Mouse (Mus musculus): ENCODE measurements around the gene Shmt1. TPM values are rescaled to one million over a fixed set of nuclear protein-coding genes. Genes with fewer than 3 reads are reported as not detected.
"Not testable (repeated sequence)": the region's sequence is repeated elsewhere in the genome, so short reads cannot be mapped to it uniquely, and the experiment has no call there.

The Shmt1 gene
- 10 to 100 TPM; 10.5 to 15.0 (median 12.5) TPM for total RNA-seq (2022)

- DNase-seq (ENCODE audit: low spot score in 2 of 2), result not testable (repeated sequence)
Measured at GRCm38 (mm10) chr11:60811618-60812017, at the start of gene Shmt1. TSS of gene Shmt1 (minus strand) at chr11:60811718.

DNA sequence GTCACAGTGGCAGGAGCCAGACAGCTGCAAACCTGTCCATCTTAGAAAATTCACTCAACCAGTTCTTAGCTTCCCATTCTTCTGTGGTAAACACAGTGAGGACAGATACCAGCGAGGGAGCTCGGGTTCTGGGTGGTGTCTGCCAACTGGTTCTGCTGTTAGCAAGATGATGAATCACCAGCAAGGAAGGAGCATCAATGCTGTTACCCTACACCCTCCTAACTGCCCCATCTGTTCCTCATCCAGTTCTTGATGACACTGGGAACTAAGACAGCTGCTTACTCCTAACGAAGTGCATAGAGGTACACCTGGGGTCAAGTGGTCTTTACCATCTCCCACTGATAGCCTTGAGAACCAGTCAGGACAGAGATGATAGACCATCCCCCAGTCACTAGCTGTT, 45.1 kb upstream of the Shmt1 start:
- no peak for DNase-seq (ENCODE audit: low spot score in 2 of 2)

GRCm38 (mm10) chr11:60845415-60845814, 33.9 kb upstream of the Shmt1 start:
- no peak for DNase-seq (ENCODE audit: low spot score in 2 of 2)

DNA sequence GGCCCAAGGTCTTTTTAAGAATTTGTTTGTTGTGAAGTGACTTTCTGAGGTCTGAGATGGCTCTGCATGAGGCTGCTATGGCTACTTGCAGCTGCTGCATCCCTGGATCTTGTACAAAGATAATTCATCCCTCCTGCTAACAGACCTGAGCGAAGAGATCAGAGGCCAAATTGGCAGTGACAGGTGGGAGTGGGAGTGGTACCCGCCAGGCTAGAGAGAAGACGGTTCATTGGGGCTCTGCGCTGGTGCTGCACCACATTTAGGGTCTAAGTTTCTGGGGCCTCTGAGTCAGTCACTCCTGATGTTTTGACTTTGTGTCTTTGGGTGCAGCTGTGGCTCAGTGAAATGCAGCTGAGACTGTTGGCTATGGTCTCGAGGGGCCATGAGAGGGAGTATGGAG, 31.9 kb upstream of the Shmt1 start:
- DNase-seq (ENCODE audit: low spot score in 2 of 2), result no peak

GRCm38 (mm10) chr11:60841467-60842200, 30.1 kb upstream of the Shmt1 start:
- DNase-seq (ENCODE audit: low spot score in 2 of 2), result no peak

DNA sequence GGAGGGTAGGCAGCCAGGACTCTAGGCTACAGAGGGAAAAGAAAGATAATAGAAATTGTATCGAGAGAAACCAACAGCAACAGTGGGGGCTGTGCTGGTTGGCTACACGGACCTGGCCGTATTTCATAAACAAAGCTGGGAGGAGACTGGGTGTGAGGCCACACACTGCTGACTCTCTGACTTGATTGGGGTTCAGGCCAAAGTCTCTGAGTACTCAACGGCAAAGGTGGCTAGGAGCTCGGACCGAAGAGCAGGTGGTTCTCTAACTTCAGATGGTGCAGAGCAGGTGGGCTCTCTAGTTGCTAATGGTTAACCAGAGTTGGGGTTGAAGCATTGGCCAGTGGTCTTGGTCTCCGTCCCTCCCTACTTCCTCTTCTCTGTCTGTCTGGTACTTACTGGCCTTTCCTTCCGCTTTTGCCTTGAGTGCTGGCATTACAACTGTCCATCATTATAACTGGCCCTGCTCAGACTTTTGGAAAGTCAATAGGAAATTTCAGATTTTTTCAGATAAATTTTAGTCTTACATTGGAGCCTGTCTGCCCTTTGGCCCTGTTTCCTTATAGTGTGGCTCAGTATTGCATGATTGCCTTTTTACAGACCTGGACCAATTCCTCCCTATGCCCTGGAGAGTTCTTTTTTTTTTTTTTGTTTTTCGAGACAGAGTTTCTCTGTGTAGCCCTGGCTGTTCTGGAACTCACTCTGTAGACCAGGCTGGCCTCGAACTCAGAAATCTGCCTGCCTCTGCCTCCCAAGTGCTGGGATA, 26.3 kb upstream of the Shmt1 start:
- no peak for DNase-seq (ENCODE audit: low spot score in 2 of 2)

DNA sequence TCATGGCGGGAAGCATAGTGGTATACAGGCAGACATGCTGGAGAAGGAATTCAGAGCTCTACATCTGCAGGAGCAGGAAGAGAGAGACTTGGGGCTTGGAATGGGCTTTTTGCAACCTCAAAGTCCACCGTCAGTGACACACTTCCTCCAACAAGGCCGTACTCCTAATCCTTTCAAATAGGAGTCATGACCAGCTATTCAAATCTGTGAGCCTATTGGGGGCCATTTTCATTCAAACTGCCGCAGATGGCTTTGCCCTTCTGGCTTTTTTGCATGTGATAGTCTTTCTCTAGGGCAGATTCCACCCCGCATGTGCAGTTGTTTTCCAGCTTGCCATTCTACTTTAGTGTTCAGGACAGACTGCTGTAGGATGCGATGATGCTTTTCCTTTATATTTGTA, 25.4 kb upstream of the Shmt1 start:
- no peak for DNase-seq (ENCODE audit: low spot score in 2 of 2)

GRCm38 (mm10) chr11:60830433-60831052, 19.0 kb upstream of the Shmt1 start, which contains the start of gene Dhrs7b:
TSS of gene Dhrs7b (plus strand) at chr11:60830631.
- DNase-seq (ENCODE audit: low spot score in 2 of 2), result peak; percentile 57 to 72

DNA sequence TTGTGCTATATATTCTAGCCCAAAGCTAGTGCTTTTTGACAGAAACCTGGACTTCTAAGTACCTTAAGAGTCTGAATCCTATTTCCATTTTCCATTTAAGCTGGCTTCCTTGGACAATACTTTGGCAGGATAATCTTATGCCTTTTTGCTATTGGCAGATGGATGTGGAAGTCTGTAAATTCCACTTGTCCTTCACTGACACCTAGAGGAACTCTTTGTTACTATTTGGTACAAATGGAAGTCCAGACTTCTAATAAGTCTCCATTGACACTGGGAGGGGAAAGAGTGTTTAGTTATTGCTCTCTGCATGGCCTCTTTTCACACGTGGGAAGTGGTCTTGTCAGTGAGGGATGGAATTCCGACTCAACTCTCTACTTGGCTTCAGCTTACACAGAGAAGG, 17.4 kb upstream of the Shmt1 start:
- DNase-seq (ENCODE audit: low spot score in 2 of 2), result no peak

DNA sequence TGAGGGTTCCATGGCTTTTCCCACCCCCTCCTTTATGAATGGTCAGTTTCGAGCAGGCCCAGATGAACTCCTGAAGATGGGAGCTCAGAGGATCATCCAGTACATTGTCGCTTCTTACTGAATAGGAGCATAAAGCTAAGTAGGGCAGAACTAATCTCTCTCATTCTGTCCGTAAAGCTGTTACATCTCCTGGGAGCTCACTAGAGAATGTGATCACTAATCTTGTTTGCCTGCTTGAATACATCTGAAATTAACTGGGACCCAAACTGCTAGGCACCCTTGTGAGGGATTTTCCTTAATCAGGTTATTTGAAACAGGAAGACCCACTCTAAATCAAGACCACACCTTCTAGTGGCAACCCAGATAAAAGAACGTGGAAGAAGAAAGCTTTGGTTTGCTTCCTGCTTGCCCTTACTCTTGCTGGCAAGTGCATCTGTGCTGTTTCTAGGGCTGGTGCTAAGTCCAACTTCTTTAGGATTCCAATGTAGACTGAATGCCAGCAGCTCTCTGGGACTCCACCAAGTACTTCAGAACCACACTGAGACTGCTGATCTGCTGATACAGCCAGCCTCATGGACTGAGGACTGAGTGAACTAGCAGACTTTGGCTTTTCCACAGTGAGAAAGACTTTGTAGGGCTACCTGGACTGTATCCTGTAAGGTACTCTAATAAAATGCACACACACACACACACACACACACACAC, 15.9 kb upstream of the Shmt1 start:
- no peak for DNase-seq (ENCODE audit: low spot score in 2 of 2)

DNA sequence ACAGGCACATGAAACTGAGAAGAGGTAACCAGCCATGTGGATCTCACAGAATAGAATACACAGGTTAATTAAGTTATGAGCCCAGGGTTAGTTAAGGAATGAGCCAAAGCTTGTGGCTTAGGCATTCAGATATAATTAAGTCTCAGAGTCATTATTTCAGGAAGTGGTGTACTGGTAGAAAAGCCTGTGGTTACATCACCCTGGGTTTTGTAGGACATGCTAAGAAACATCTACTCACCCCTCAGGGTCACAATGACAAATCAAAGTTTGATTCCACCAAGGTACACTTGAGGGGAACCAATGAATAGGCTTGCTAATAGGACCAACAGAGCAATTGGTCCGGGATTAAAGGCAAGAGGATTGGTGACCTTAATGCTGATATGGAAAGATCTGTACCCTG, 15.2 kb upstream of the Shmt1 start:
- DNase-seq (ENCODE audit: low spot score in 2 of 2), result no peak

- DNase-seq (ENCODE audit: low spot score in 2 of 2), result no peak
Measured at GRCm38 (mm10) chr11:60825191-60825590, 13.7 kb upstream of the Shmt1 start.

DNA sequence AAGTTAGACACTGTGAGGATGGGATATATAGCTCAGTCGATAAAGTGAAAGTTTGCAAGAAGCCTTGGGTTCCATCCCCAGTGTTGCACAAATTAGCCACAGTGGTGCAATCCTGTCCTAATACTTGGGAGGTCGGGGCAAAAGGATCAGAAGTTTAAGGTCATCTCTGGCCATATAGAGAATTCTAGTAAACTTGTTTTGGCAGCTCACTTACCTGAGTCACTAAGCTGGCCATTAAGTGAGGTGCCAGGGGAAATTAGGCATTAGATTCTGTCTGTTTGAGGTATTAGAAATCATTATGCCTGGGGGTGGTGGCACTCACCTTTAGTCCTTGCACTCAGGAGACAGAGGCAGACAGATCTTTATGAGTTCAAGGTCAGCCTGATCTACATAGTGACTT, 12.3 kb upstream of the Shmt1 start:
- no peak for DNase-seq (ENCODE audit: low spot score in 2 of 2)

- DNase-seq (ENCODE audit: low spot score in 2 of 2), result no peak
Measured at GRCm38 (mm10) chr11:60816398-60816797, 4.9 kb upstream of the Shmt1 start.

- DNase-seq (ENCODE audit: low spot score in 2 of 2), result peak; percentile 88 to 94
Measured at GRCm38 (mm10) chr11:60811054-60811460, 461 bp downstream of the Shmt1 start.

DNA sequence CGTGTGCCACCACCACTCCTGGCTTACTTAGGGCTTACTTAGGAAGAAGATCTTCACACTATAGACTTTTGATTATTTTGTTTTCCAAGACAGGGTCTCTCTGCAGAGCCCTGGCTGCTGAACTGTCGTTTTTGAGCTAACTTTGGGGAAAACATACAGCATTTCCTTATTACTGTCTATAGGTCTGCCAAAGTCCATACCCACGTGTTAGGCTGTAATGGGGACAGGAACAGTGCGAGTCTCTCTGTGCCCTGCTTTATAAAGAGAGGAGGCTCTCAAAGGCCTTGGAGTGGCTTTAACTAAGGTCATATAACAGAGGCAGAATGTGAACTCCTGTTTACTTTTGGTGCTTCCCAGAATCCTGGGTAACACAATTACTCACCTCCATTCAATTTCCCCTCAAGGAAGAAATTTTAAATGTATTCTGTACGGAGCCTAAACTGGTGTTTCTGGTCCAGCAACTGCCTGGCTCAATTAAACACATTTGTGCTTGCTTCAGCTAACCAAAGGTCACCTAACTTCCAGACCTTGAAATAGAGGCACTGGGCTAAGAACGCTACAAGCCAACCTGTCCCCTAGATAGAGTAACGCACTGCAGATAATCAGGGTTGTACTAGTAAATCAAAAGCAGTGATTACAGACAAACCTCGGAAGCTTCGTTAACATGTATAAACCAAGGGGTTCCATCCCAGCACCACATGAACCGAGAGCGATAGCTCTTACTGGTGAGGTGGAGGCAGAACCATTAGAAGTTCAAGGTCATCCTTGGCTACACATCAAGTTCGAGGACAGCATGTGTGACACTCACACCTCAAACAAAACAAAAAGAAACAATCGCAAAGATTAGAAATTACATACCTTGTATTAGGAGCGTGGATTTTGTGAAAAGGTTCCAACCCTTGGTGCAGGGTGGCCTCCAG, 1.2 kb downstream of the Shmt1 start:
- DNase-seq (ENCODE audit: low spot score in 2 of 2), result no peak

- no peak for DNase-seq (ENCODE audit: low spot score in 2 of 2)
Measured at GRCm38 (mm10) chr11:60809546-60809945, 2.0 kb downstream of the Shmt1 start.

- DNase-seq (ENCODE audit: low spot score in 2 of 2), result peak in 1 of 2 experiments; percentile 15
Measured at GRCm38 (mm10) chr11:60808286-60809070, 3.0 kb downstream of the Shmt1 start.

DNA sequence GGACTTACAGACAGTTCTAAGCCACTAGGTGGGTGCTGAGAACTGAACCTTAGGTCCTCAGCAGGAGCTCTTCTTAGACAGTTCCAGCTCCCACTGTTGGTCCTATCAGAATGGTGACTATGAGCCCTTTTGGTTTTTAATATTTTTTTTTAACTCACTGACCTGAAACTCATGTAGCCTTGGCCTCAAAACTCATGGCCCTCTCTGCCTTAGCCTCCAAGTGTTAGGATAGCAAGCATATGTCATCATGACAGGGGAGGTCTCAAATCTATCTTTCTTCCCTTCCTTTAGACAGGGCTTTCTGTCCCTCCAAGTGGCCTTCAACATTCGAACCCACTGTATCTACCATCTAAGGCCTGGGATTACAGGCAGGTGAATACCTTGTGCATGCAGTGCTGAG, 10.6 kb downstream of the Shmt1 start:
- DNase-seq (ENCODE audit: low spot score in 2 of 2), result no peak

DNA sequence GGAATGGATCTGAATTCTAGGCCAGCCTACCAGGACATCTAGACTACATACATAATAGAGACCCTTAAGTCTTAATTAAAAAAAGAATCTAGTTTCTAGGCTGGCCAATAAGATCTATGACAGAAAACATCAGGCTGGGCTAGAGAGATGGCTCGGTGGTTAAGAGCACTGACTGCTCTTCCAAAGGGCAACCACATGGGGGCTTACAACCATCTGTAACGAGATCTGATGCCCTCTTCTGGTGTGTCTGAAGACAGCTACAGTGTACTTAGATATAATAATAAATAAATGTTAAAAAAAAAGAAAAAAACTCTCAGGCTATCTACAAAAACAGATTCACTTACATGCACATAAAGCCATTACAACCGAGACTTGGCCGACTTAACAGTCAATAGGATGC, 11.5 kb downstream of the Shmt1 start:
- DNase-seq (ENCODE audit: low spot score in 2 of 2), result no peak
